Comparison of ENCODE assay signal across 12 mouse cellular contexts in the genomic region with DNA sequence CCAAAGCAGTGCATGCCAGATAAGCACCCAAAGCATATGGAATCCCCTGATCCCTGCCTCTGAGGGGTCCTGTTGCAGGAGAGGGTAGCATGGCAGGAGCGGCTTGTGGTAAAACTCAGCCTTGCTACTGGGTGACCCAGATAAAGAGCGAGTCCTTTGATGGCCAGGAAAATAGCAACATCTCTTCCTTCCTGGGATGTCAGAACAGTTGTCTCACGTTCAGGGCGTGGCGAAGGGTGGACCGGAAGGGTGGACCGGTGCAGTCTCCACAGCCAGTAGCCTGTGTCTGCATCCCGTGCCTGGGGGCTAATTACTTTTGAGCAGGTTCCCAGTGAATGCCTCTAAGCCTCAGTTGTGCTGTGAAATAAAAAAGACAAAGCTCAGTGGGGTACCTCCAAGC. TPM values are rescaled to one million over a fixed set of nuclear protein-coding genes. Genes with fewer than 3 reads are reported as not detected.
DNase-seq lines count a peak whose midpoint lies in the region; ATAC-seq lines count a peak whose summit lies in the region.
"Had no signal": no experiment of that assay in that cellular context is flagged by ENCODE, and none has a peak within 500 bp of the region (broad histone marks: within the 10 kb centered on the region; RNA-seq: fewer than 3 reads in every experiment).

No protein-coding gene starts in this region.

- peak; percentile 51 for DNase-seq in kidney, adult 11 months
- DNase-seq in T-cell, adult 2 months (ENCODE audit: low spot score) = peak; percentile 54
- peak; percentile 57 to 74 for DNase-seq in lung, postnatal 4 days
- no peak for DNase-seq in layer of hippocampus, postnatal 36 days
- no peak for DNase-seq in urinary bladder, adult 18-20 months (ENCODE audit: low spot score in 2 of 2)
- DNase-seq: cerebellum, postnatal 25 days; lung, embryonic 14.5 days had no signal

- no peak overlapping the region for H3K9ac ChIP-seq in kidney, embryonic 15.5 days
- H3K9ac ChIP-seq in kidney, embryonic 16.5 days (replicated peaks; ENCODE audit: low read length) = no peak overlapping the region
- H3K9ac ChIP-seq in hindbrain, embryonic 13.5 days = no peak overlapping the region
- H3K9ac ChIP-seq: lung, embryonic 14.5 days; neural tube, embryonic 13.5 days had no signal

- H3K27ac ChIP-seq in kidney, embryonic 15.5 days = no peak overlapping the region
- H3K27ac ChIP-seq in kidney, embryonic 16.5 days (ENCODE audit: low read length) = no peak overlapping the region
- no peak overlapping the region for H3K27ac ChIP-seq in hindbrain, embryonic 13.5 days
- H3K27ac ChIP-seq: neural tube, embryonic 13.5 days had no signal

- H3K4me3 ChIP-seq in kidney, embryonic 15.5 days (replicated peaks) = no peak overlapping the region
- H3K4me3 ChIP-seq in kidney, embryonic 16.5 days (ENCODE audit: low read length) = no peak overlapping the region
- H3K4me3 ChIP-seq in hindbrain, embryonic 13.5 days = no peak overlapping the region
- H3K4me3 ChIP-seq: neural tube, embryonic 13.5 days had no signal

- no peaks in the 10 kb centered on the region for H3K36me3 ChIP-seq in kidney, embryonic 15.5 days
- H3K36me3 ChIP-seq in kidney, embryonic 16.5 days (ENCODE audit: insufficient read depth, low read length) = no peaks in the 10 kb centered on the region
- H3K36me3 ChIP-seq in hindbrain, embryonic 13.5 days = no peaks in the 10 kb centered on the region
- H3K36me3 ChIP-seq: neural tube, embryonic 13.5 days had no signal

- peaks cover 43% of the 10 kb centered on the region for H3K4me1 ChIP-seq in kidney, embryonic 15.5 days
- H3K4me1 ChIP-seq in kidney, embryonic 16.5 days (ENCODE audit: insufficient read depth, low read length) = peaks cover 36% of the 10 kb centered on the region
- H3K4me1 ChIP-seq in hindbrain, embryonic 13.5 days (replicated peaks) = peaks cover 31% of the 10 kb centered on the region

- H3K9me3 ChIP-seq in kidney, embryonic 15.5 days (replicated peaks) = no peaks in the 10 kb centered on the region
- no peaks in the 10 kb centered on the region for H3K9me3 ChIP-seq in kidney, embryonic 16.5 days (ENCODE audit: low read length)
- H3K9me3 ChIP-seq in hindbrain, embryonic 13.5 days = no peaks in the 10 kb centered on the region
- H3K9me3 ChIP-seq: neural tube, embryonic 13.5 days had no signal

- no peaks in the 10 kb centered on the region for H3K27me3 ChIP-seq in kidney, embryonic 15.5 days
- H3K27me3 ChIP-seq in kidney, embryonic 16.5 days (ENCODE audit: insufficient read depth, low read length) = no peaks in the 10 kb centered on the region
- no peaks in the 10 kb centered on the region for H3K27me3 ChIP-seq in hindbrain, embryonic 13.5 days
- H3K27me3 ChIP-seq: neural tube, embryonic 13.5 days had no signal

- no peak overlapping the region for H3K4me2 ChIP-seq in kidney, embryonic 15.5 days
- H3K4me2 ChIP-seq in kidney, embryonic 16.5 days (replicated peaks; ENCODE audit: low read depth, low read length) = no peak overlapping the region
- H3K4me2 ChIP-seq in hindbrain, embryonic 13.5 days = no peak overlapping the region
- H3K4me2 ChIP-seq: lung, embryonic 14.5 days; neural tube, embryonic 13.5 days had no signal

- 40% methylated on average over 8 of the region's 8 CpGs for WGBS in kidney, embryonic 15.5 days
- 36% methylated on average over 8 of the region's 8 CpGs for WGBS in kidney, embryonic 16.5 days
- 38% methylated on average over 8 of the region's 8 CpGs for WGBS in hindbrain, embryonic 13.5 days

- ATAC-seq in kidney, embryonic 15.5 days (replicated peaks; ENCODE audit: low FRiP score) = no peak
- ATAC-seq in kidney, embryonic 16.5 days (ENCODE audit: low FRiP score, low TSS enrichment) = peak; percentile 17; the same call in 1 of the 2 replicates
- no peak for ATAC-seq in hindbrain, embryonic 13.5 days (ENCODE audit: low FRiP score)
- ATAC-seq: hindbrain, embryonic 16.5 days had no signal

RNA-seq across cellular contexts. Expression of a gene that starts 0.9 kb away (rescaled TPM):
- 0.99 and 1.1 TPM in 2 replicates for polyA plus RNA-seq in kidney, embryonic 15.5 days (2015; fragmentation: Nextera tagmentation; extraction: Ambion mirVana)
- 0.58 and 0.81 TPM in 2 replicates for polyA plus RNA-seq in kidney, embryonic 16.5 days (2015; fragmentation: Nextera tagmentation; extraction: Ambion mirVana)
- under 1 TPM in 1 of 2 experiments, not detected in 1; 0.97 TPM for total RNA-seq in layer of hippocampus, postnatal 36 days (2021)
- polyA plus RNA-seq in hindbrain, embryonic 13.5 days (2015; fragmentation: Nextera tagmentation; extraction: Ambion mirVana) = 1.9 and 3.3 TPM in 2 replicates

RNA-seq across cellular contexts. Expression of a gene that starts 2.4 kb away (rescaled TPM):
- 2.1 and 2.4 TPM in 2 replicates for polyA plus RNA-seq in kidney, embryonic 15.5 days (2015; fragmentation: Nextera tagmentation; extraction: Ambion mirVana)
- 2.7 and 4.0 TPM in 2 replicates for polyA plus RNA-seq in kidney, embryonic 16.5 days (2015; fragmentation: Nextera tagmentation; extraction: Ambion mirVana)
- total RNA-seq in layer of hippocampus, postnatal 36 days (2021) = 1 to 10 TPM; 4.9 to 6.6 TPM
- 5.2 and 5.5 TPM in 2 replicates for polyA plus RNA-seq in hindbrain, embryonic 13.5 days (2015; fragmentation: Nextera tagmentation; extraction: Ambion mirVana)

RNA-seq across cellular contexts. Expression of a gene that starts 23.3 kb away (rescaled TPM):
- polyA plus RNA-seq in kidney, embryonic 15.5 days (2015; fragmentation: Nextera tagmentation; extraction: Ambion mirVana) = 53.4 and 60.0 TPM in 2 replicates
- polyA plus RNA-seq in kidney, embryonic 16.5 days (2015; fragmentation: Nextera tagmentation; extraction: Ambion mirVana) = 65.8 and 68.7 TPM in 2 replicates
- 10 to 100 TPM; 37.1 to 43.4 TPM for total RNA-seq in layer of hippocampus, postnatal 36 days (2021)
- polyA plus RNA-seq in hindbrain, embryonic 13.5 days (2015; fragmentation: Nextera tagmentation; extraction: Ambion mirVana) = 26.9 and 30.0 TPM in 2 replicates

Comparison
In these comparisons a context has a peak if more than half of its experiments do, and no peak if none do; other contexts are left out.
1. DNase-seq: peak in kidney, adult 11 months (single experiment), T-cell, adult 2 months (single experiment) and lung, postnatal 4 days (2 of 2); none in layer of hippocampus, postnatal 36 days (0 of 2) and urinary bladder, adult 18-20 months (0 of 2).